Mouse (Mus musculus) embryo, embryonic 10 days (tissue): ENCODE measurements at regions not wholly inside any gene's neighbourhood (a gene's known extent, or its start where the extent isn't known, plus 50 kb on each side); places are given as distances from the start of the nearest gene placed in this dataset.

Source experiments
- DNase-seq: peaks from one replicate; pipeline ENCODE4 v3.0.0-alpha.2; 2015; ENCODE audit warnings: low spot score

DNA sequence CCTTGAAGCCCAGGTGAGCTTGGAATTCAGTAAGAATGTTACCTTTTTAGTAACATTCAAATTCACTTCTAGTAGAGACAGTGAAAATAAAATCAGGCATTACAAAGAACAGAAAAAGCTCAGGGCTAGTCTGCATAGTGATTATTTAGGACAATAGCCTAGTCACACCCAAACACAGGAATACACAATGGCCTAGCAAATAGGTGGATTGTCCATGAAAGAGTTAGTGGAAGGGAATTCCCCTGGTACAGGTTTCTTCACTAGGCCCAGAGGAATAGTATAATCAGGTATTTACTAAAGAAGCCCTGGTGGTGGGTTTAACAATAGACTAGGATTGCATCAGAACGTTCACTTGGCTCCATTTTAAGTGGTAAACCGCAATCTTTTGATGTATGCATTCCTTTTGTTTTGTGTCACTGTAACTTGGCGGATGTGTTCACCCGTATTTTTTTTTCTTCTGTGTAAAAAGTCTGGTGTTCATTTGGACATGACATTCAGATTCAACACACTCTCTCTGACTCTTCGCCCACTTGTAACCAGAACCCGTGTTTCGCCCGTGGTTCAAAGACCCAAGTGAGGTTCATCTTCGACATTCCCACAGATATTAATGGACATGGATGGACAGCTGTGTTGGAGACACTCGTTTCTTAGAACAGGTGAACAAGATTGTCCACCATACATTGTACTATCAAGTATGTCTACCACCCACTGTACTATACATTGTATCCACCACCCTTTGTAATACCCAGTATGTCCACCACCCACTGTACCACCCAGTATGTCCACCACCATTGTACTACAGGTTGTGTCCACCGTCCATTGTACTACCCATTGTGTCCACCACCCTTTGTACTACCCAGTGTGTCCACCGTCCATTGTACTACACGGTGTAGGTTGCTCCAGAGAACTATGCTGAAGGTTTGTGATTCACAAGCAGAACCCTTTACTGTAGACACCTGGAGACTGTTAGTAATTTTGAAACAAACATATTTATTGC is 146.9 kb upstream of the Negr1 start:
- no peak for DNase-seq

DNA sequence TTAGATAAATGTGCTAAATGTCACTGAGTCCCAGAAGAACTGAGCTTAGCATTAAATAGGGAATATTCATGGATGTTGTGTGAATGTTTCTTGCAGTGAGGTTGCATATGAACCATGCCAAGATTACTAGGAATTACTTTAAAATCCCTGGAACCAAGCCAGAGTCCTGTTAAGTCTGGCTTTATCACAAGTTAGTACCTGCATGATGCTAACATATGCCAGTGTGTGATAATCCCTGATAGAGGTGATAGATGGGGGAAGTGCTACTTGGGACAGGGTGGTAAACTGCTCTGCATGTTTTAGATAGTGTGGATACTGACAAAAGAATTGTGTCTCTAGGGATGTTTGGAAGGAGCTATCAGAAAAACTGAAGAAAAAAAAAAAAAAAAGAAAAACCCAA is 143.5 kb upstream of the Negr1 start:
- no peak for DNase-seq

DNA sequence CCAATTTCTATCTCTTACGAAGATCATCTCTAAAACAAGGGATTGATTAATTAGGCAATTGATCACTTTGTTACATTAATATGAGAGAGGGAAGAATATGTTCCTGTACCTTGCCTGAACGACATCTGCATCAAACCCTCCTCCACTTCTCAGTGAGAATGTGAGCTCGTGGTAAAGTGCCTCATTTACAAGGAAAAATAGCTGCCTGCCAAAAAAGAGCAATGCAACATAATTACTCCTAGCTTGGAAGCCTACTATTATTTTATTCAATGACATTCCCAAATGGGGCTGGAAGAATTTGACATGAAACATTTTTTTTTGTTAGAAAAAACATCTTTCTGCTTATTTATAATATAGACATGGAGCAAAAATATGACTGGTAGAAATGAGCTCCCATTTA is 138.5 kb upstream of the Negr1 start:
- no peak for DNase-seq

DNA sequence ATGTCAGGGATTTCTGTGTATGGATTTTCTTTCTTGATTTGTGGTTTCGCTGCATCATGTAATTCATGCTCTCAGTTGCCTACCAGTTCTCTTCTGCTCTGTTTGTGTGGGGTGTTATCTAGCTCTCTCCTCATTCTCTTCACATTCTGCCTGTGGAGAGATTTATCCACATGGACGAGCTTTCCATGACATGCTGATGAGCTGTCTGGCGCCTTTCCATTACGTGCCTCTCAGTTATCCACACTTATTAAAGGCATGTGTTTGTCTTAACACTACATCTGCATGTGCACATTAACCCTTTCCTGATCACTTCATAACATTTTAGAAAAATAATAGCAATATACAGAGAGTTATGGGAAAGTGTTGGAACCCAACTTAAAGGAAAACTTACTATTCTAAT is 106.6 kb upstream of the Negr1 start:
- no peak for DNase-seq

DNA sequence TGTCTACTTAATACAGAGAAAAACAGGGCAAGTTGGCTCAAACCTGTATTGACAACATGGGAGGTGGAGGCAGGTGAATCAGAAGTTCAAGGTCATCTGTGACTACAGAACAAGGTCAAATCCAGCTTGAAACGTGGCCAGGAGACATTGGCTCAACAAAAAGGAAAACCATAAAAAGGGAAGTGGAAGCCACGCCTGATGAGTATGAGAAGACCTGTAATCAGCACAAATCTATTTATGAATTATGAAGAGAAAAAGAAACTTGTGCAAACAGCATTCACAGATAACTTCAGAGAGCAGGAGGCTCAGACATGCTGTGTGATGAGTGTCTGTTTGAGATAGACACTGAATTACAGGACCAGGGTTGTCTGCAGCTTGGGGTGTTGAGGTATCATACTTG is 98.3 kb upstream of the Negr1 start:
- no peak for DNase-seq

DNA sequence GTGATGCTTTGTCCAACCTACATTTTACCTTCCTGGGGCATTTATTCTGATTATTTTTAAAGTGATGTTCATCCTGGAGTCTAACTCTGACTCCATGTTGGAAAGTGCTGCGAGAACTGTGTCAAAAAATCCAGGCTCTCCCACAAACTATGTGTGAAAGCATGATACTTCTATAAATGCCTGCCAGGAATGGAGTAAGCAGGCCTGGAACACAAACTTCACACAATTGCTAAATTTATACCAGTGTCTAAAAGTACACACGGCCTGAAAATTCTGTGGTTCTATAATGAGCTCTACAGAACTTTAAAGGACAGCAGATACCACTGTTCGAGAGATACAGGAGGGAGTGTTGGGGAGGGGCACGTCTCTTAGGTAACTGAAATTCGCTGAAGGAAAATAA is 96.0 kb upstream of the Negr1 start:
- no peak for DNase-seq

DNA sequence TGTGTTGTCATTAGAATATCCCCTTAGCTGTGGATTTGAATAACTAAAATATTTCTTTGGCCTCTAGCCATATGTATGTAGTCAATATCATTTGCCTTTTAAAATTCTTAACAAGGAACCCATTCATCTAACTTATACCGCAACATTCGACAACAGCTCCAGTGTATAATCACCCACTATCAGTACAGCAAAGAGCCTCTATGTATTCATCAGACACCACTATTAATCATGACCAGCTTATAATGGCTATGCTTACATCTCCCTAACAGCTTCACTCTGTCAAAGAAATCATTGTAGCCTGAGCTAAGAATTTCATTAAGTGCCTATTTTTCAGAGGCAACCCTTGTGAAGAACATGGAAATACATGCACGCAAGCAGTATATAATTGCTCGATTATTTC is 88.9 kb upstream of the Negr1 start:
- no peak for DNase-seq
